Mouse (Mus musculus) ES-Bruce4 (cell line): ENCODE measurements around the gene Slc25a10. TPM values are rescaled to one million over a fixed set of nuclear protein-coding genes. Genes with fewer than 3 reads are reported as not detected.
"Not testable (repeated sequence)": the region's sequence is repeated elsewhere in the genome, so short reads cannot be mapped to it uniquely, and the experiment has no call there.

ENCODE experiments used
- H3K27ac ChIP-seq: 2 replicates; pipeline ENCODE4 v1.5.1; 2012; ENCODE audit warnings: low read length, inconsistent platforms; ENCODE audit not compliant: insufficient read depth
- H3K27me3 ChIP-seq: 2 replicates; pipeline ENCODE4 v1.6.1; 2012; ENCODE audit warnings: mild to moderate bottlenecking, low read length, inconsistent platforms; ENCODE audit not compliant: control insufficient read depth, poor library complexity, insufficient read depth, severe bottlenecking
- H3K36me3 ChIP-seq: 2 replicates; pipeline ENCODE4 v1.6.1; 2012; ENCODE audit warnings: inconsistent platforms, mild to moderate bottlenecking, low read length, moderate library complexity; ENCODE audit not compliant: control insufficient read depth, poor library complexity, insufficient read depth, severe bottlenecking
- H3K4me1 ChIP-seq: one replicate; pipeline ENCODE4 v1.8.1; 2011; ENCODE audit warnings: low read length; ENCODE audit not compliant: control insufficient read depth, insufficient read depth
- H3K4me3 ChIP-seq: 2 replicates; pipeline ENCODE4 v1.5.1; 2011; ENCODE audit warnings: low read depth, mild to moderate bottlenecking, low read length
- H3K9ac ChIP-seq: 2 replicates; pipeline ENCODE4 v1.6.1; 2012; ENCODE audit warnings: low read depth, mild to moderate bottlenecking, inconsistent platforms; ENCODE audit not compliant: poor library complexity, severe bottlenecking
- H3K9me3 ChIP-seq: replicated peaks from 2 replicates; pipeline ENCODE4 v1.6.1; 2012; ENCODE audit warnings: mild to moderate bottlenecking, low read length, inconsistent platforms; ENCODE audit not compliant: control insufficient read depth, poor library complexity, insufficient read depth, severe bottlenecking
- CTCF ChIP-seq: IDR thresholded peaks from one replicate; pipeline ENCODE4 v1.8.1; 2011; ENCODE audit warnings: low read depth, low read length
- EP300 ChIP-seq: IDR thresholded peaks from 2 replicates; pipeline ENCODE4 v1.6.1; 2011; ENCODE audit warnings: low read depth, low read length; ENCODE audit not compliant: insufficient read depth
- POLR2A ChIP-seq: IDR thresholded peaks from one replicate; pipeline ENCODE4 v1.8.1; 2011; ENCODE audit warnings: low read length; ENCODE audit not compliant: insufficient read depth
- polyA plus RNA-seq: library from polyadenylated mRNA; stranded (reverse); fragments of >200 nt; gene quantifications from 2 replicates; pipeline ENCODE4 v1.2.4, GENCODE M21; 2011; ENCODE audit warnings: low read depth; ENCODE audit not compliant: missing spikeins, insufficient read depth, insufficient read length

The Slc25a10 gene
- polyA plus RNA-seq, 1 experiment, result 8.3 TPM

GRCm38 (mm10) chr11:120512790-120513453, 21.3 kb downstream of the Slc25a10 start:
- Histone ChIP-seq H3K9ac (no peak overlapping the region), H3K4me3 (no peak overlapping the region), H3K4me1 (no peaks in the 10 kb centered on the region), H3K36me3 (no peaks in the 10 kb centered on the region), H3K27me3 (no peaks in the 10 kb centered on the region), H3K9me3 (no peaks in the 10 kb centered on the region), H3K27ac (no peak overlapping the region)
- no peak for TF ChIP-seq EP300
- TF ChIP-seq CTCF, result no peak
- TF ChIP-seq POLR2A, result no peak

GRCm38 (mm10) chr11:120514262-120514661, 22.6 kb downstream of the Slc25a10 start:
- H3K4me1 ChIP-seq, H3K9me3 ChIP-seq, H3K4me3 ChIP-seq, H3K27me3 ChIP-seq, H3K36me3 ChIP-seq, H3K9ac ChIP-seq, H3K27ac ChIP-seq: not testable (repeated sequence)

GRCm38 (mm10) chr11:120515611-120516010, 24.0 kb downstream of the Slc25a10 start:
- Histone ChIP-seq H3K4me3 (no peak overlapping the region), H3K27me3 (no peaks in the 10 kb centered on the region), H3K36me3 (no peaks in the 10 kb centered on the region), H3K4me1 (no peaks in the 10 kb centered on the region), H3K9me3 (no peaks in the 10 kb centered on the region), H3K9ac (no peak overlapping the region), H3K27ac (no peak overlapping the region)
- TF ChIP-seq EP300 (no peak), POLR2A (no peak), CTCF (peak; percentile 92)

- H3K4me3 ChIP-seq, result no peak overlapping the region
- H3K9me3 ChIP-seq, result no peaks in the 10 kb centered on the region
- no peaks in the 10 kb centered on the region for H3K27me3 ChIP-seq
- no peaks in the 10 kb centered on the region for H3K36me3 ChIP-seq
- no peak overlapping the region for H3K27ac ChIP-seq
- H3K4me1 ChIP-seq, result no peaks in the 10 kb centered on the region
- no peak for TF ChIP-seq POLR2A
- TF ChIP-seq EP300, result no peak
- no peak for TF ChIP-seq CTCF
- H3K9ac ChIP-seq, result no peak overlapping the region
Observed at GRCm38 (mm10) chr11:120517147-120517546, 25.5 kb downstream of the Slc25a10 start.

GRCm38 (mm10) chr11:120518027-120518426, 26.4 kb downstream of the Slc25a10 start:
- Histone ChIP-seq H3K9me3 (no peaks in the 10 kb centered on the region), H3K9ac (no peak overlapping the region), H3K27ac (no peak overlapping the region), H3K36me3 (no peaks in the 10 kb centered on the region), H3K4me1 (no peaks in the 10 kb centered on the region), H3K27me3 (no peaks in the 10 kb centered on the region), H3K4me3 (no peak overlapping the region)
- TF ChIP-seq EP300, result no peak
- TF ChIP-seq CTCF, result no peak
- no peak for TF ChIP-seq POLR2A

GRCm38 (mm10) chr11:120518558-120518957, 26.9 kb downstream of the Slc25a10 start:
- no peak overlapping the region for H3K4me3 ChIP-seq
- TF ChIP-seq EP300, result no peak
- TF ChIP-seq POLR2A, result no peak
- no peak for TF ChIP-seq CTCF
- no peaks in the 10 kb centered on the region for H3K4me1 ChIP-seq
- no peaks in the 10 kb centered on the region for H3K27me3 ChIP-seq
- no peaks in the 10 kb centered on the region for H3K36me3 ChIP-seq
- H3K9ac ChIP-seq, result no peak overlapping the region
- H3K9me3 ChIP-seq, result no peaks in the 10 kb centered on the region
- H3K27ac ChIP-seq, result no peak overlapping the region

- Histone ChIP-seq H3K4me1 (no peaks in the 10 kb centered on the region), H3K4me3 (no peak overlapping the region), H3K9me3 (no peaks in the 10 kb centered on the region), H3K9ac (no peak overlapping the region), H3K27me3 (no peaks in the 10 kb centered on the region), H3K36me3 (no peaks in the 10 kb centered on the region), H3K27ac (no peak overlapping the region)
- no peak for TF ChIP-seq POLR2A
- TF ChIP-seq CTCF, result no peak
- TF ChIP-seq EP300, result no peak
Observed at GRCm38 (mm10) chr11:120519738-120520137, 28.1 kb downstream of the Slc25a10 start.
